ENCODE assay signal across 8 mouse cellular contexts in the genomic region with DNA sequence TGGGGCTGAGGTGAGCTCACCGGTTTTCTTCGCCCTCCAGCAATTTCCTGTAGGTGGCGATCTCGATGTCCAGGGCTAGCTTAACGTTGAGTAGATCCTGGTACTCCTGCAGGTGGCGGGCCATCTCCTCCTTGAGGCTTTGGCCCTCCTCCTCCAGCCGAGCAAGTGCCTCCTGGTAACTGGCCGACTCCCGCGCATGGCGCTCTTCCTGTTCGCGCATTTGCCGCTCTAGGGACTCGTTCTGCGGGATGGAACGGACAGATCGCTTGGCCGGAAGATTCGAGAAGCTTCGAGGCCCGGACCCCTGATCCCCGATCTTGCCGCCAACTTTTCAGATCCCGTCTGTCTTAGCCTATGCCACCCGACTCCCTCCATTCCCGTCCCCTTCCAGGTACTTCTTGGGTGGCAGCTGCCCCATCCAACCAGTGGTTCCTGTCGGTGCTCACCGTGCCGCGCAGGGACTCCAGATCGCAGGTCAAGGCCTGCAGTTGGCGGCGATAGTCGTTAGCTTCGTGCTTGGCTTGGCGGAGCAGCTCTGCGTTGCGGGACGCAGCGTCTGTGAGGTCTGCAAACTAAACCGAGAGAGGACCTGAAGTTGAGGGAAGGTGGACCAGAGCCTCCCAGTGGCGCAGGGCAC. TPM values are rescaled to one million over a fixed set of nuclear protein-coding genes. Genes with fewer than 3 reads are reported as not detected.
A peak's percentile ranks its signal among the peaks of the same experiment; 100 is the strongest.
DNase-seq lines count a peak whose midpoint lies in the region; ATAC-seq lines count a peak whose summit lies in the region.

No protein-coding gene starts in this region.

- peak; percentile 49 for DNase-seq in T-cell, adult 2 months (ENCODE audit: low spot score)
- DNase-seq in cerebellum, adult 11 months, result peak; percentile 63
- DNase-seq in heart, postnatal 4 days, result peak; percentile 64
- peak; percentile 49 to 76 for DNase-seq in left cerebral cortex, postnatal 14 days (ENCODE audit: low spot score in 2 of 2)
- peak; percentile 79 for DNase-seq in mesoderm, embryonic 11.5 days (ENCODE audit: low read depth, low spot score)
- DNase-seq in spleen, adult 18-20 months, result peak; percentile 42 to 55
- DNase-seq in layer of hippocampus, postnatal 25 days (ENCODE audit: extremely low spot score in 1 of 2, low spot score in 1 of 2), result no peak

- no peak overlapping the region for H3K27ac ChIP-seq in forebrain, embryonic 13.5 days

- no peaks in the 10 kb centered on the region for H3K9me3 ChIP-seq in forebrain, embryonic 13.5 days (replicated peaks)

- peaks cover 57% of the 10 kb centered on the region for H3K27me3 ChIP-seq in forebrain, embryonic 13.5 days

- peak overlapping the region; percentile 24 for H3K4me3 ChIP-seq in forebrain, embryonic 13.5 days

- H3K9ac ChIP-seq in forebrain, embryonic 13.5 days, result peak overlapping the region; percentile 52

- WGBS in forebrain, embryonic 13.5 days, result 3% methylated on average over 43 of the region's 43 CpGs

- intact Hi-C loops in left cerebral cortex, postnatal 14 days (cut with DNase I), result no loop called here

- no peaks in the 10 kb centered on the region for H3K36me3 ChIP-seq in forebrain, embryonic 13.5 days (ENCODE audit: poor library complexity, severe bottlenecking)

- H3K4me2 ChIP-seq in forebrain, embryonic 13.5 days, result peak overlapping the region; percentile 54

- H3K4me1 ChIP-seq in forebrain, embryonic 13.5 days, result peaks cover 8% of the 10 kb centered on the region

- no peak for ATAC-seq in forebrain, embryonic 13.5 days

RNA-seq across cellular contexts. Expression of gene Gfap, which starts 7.6 kb away (rescaled TPM):
- polyA plus RNA-seq in forebrain, embryonic 13.5 days (2015; fragmentation: Nextera tagmentation; extraction: Ambion mirVana), result not detected in 2 replicates
- under 1 TPM; 0.14 to 0.26 TPM for total RNA-seq in heart, postnatal 4 days (2021)
- 100 to 1,000 TPM in 1 of 2 experiments, 10 to 100 TPM in 1; 96.5 to 141 TPM for total RNA-seq in left cerebral cortex, postnatal 14 days (2021)
- 100 to 1,000 TPM; 260 to 321 TPM for total RNA-seq in layer of hippocampus, postnatal 25 days (2021)

RNA-seq across cellular contexts. Expression of gene Fam187a, which starts 8.2 kb away (rescaled TPM):
- not detected in 2 replicates for polyA plus RNA-seq in forebrain, embryonic 13.5 days (2015; fragmentation: Nextera tagmentation; extraction: Ambion mirVana)
- not detected for total RNA-seq in heart, postnatal 4 days (2021)
- total RNA-seq in left cerebral cortex, postnatal 14 days (2021), result under 1 TPM; 0.22 to 0.36 TPM
- under 1 TPM in 1 of 2 experiments, not detected in 1; 0.22 TPM for total RNA-seq in layer of hippocampus, postnatal 25 days (2021)

RNA-seq across cellular contexts. Expression of gene Ccdc103, which starts 12.1 kb away (rescaled TPM):
- 1.8 and 2.8 TPM in 2 replicates for polyA plus RNA-seq in forebrain, embryonic 13.5 days (2015; fragmentation: Nextera tagmentation; extraction: Ambion mirVana)
- under 1 TPM in 1 of 2 experiments, not detected in 1; 0.54 TPM for total RNA-seq in heart, postnatal 4 days (2021)
- total RNA-seq in left cerebral cortex, postnatal 14 days (2021), result 1 to 10 TPM; 2.0 to 2.1 TPM
- 1 to 10 TPM; 2.1 to 2.4 TPM for total RNA-seq in layer of hippocampus, postnatal 25 days (2021)

RNA-seq across cellular contexts. Expression of gene Eftud2, which starts 12.3 kb away (rescaled TPM):
- 199 and 235 TPM in 2 replicates for polyA plus RNA-seq in forebrain, embryonic 13.5 days (2015; fragmentation: Nextera tagmentation; extraction: Ambion mirVana)
- 10 to 100 TPM; 71.6 to 78.1 TPM for total RNA-seq in heart, postnatal 4 days (2021)
- 100 to 1,000 TPM; 111 to 113 TPM for total RNA-seq in left cerebral cortex, postnatal 14 days (2021)
- total RNA-seq in layer of hippocampus, postnatal 25 days (2021), result 100 to 1,000 TPM; 125 to 134 TPM

RNA-seq across cellular contexts. Expression of gene Kif18b, which starts 31.8 kb away (rescaled TPM):
- 10.3 and 10.7 TPM in 2 replicates for polyA plus RNA-seq in forebrain, embryonic 13.5 days (2015; fragmentation: Nextera tagmentation; extraction: Ambion mirVana)
- 10 to 100 TPM; 16.7 to 17.8 TPM for total RNA-seq in heart, postnatal 4 days (2021)
- total RNA-seq in left cerebral cortex, postnatal 14 days (2021), result under 1 TPM; 0.57 to 0.93 TPM
- total RNA-seq in layer of hippocampus, postnatal 25 days (2021), result under 1 TPM; 0.35 to 0.44 TPM

Comparison
In these comparisons a context has a peak if more than half of its experiments do, and no peak if none do; other contexts are left out.
1. DNase-seq: peak in T-cell, adult 2 months (single experiment), cerebellum, adult 11 months (single experiment), heart, postnatal 4 days (single experiment), left cerebral cortex, postnatal 14 days (2 of 2), mesoderm, embryonic 11.5 days (single experiment) and spleen, adult 18-20 months (2 of 2); none in layer of hippocampus, postnatal 25 days (0 of 2).
2. RNA of gene Gfap, which starts 7.6 kb away (total RNA-seq): 260 to 321 TPM in layer of hippocampus, postnatal 25 days and 96.5 to 141 TPM in left cerebral cortex, postnatal 14 days; 0.14 to 0.26 TPM in heart, postnatal 4 days; every median in the first group is over 10 times any median in the second.